Mouse (Mus musculus) kidney, postnatal 0 days (tissue): ENCODE measurements around the gene Rai14. TPM values are rescaled to one million over a fixed set of nuclear protein-coding genes. Genes with fewer than 3 reads are reported as not detected.
A peak's percentile ranks its signal among the peaks of the same experiment; 100 is the strongest.

Source experiments
- ATAC-seq: fragments of 200-750 bp; cut with Nextera tagmentation; replicated peaks from 2 replicates; pipeline ENCODE4 v1.8.0; 2017; ENCODE audit warnings: low read depth, moderate number of reproducible peaks, moderate TSS enrichment, moderate library complexity; ENCODE audit not compliant: low FRiP score
- DNase-seq: peaks from one replicate; pipeline ENCODE4 v3.0.0-alpha.2; 2016; ENCODE audit warnings: low spot score
- H3K27ac ChIP-seq: fragments of 300-500 bp; sonication (generic); 2 replicates; pipeline ENCODE4 v1.5.1; 2014; ENCODE audit warnings: mild to moderate bottlenecking
- H3K27me3 ChIP-seq: fragments of 300-500 bp; sonication (generic); 2 replicates; pipeline ENCODE4 v1.6.1; 2014; ENCODE audit warnings: low read length, mixed read lengths; ENCODE audit not compliant: insufficient read depth
- H3K36me3 ChIP-seq: fragments of 300-500 bp; sonication (generic); 2 replicates; pipeline ENCODE4 v1.6.1; 2014; ENCODE audit warnings: low read length, mixed read lengths; ENCODE audit not compliant: insufficient read depth
- H3K4me1 ChIP-seq: fragments of 300-500 bp; sonication (generic); replicated peaks from 2 replicates; pipeline ENCODE4 v1.6.1; 2014; ENCODE audit warnings: antibody characterized with exemption, low read length, mixed read lengths; ENCODE audit not compliant: insufficient read depth
- H3K4me2 ChIP-seq: fragments of 300-500 bp; sonication (generic); 2 replicates; pipeline ENCODE4 v1.6.1; 2014; ENCODE audit warnings: mild to moderate bottlenecking, low read length, moderate library complexity, mixed read lengths
- H3K4me3 ChIP-seq: fragments of 300-500 bp; sonication (generic); replicated peaks from 2 replicates; pipeline ENCODE4 v1.5.1; 2014; ENCODE audit warnings: low read depth, low read length
- H3K9ac ChIP-seq: fragments of 300-500 bp; sonication (generic); 2 replicates; pipeline ENCODE4 v1.6.1; 2014; ENCODE audit warnings: low read depth, low read length
- H3K9me3 ChIP-seq: fragments of 300-500 bp; sonication (generic); replicated peaks from 2 replicates; pipeline ENCODE4 v1.6.1; 2016; ENCODE audit warnings: low read length, inconsistent platforms, mixed read lengths
- CTCF ChIP-seq: IDR thresholded peaks from 2 replicates; pipeline ENCODE4 v1.5.1; 2016; ENCODE audit warnings: antibody characterized with exemption, low read depth, mild to moderate bottlenecking, moderate library complexity
- WGBS: fragments of 180-500 bp; shearing (Covaris S2); extraction: QIAGEN DNeasy Blood & Tissue Kit; methylation state at CpG from one replicate; pipeline ENCODE4 v1.1.7; 2014; 5-methylcytosine and 5-hydroxymethylcytosine counted together
- polyA plus RNA-seq: library from polyadenylated mRNA; unstranded; fragments of >200 nt; fragmentation: Nextera tagmentation; extraction: Ambion mirVana; gene quantifications from 2 replicates; pipeline ENCODE4 v1.2.1, GENCODE M21; 2015

The Rai14 gene
- polyA plus RNA-seq, 1 experiment from 2014 or later, result 38.5 TPM

- Histone ChIP-seq H3K4me3 (no peak overlapping the region), H3K9ac (no peak overlapping the region), H3K4me1 (peaks cover 12% of the 10 kb centered on the region; the same call in 1 of the 2 replicates), H3K27me3 (no peaks in the 10 kb centered on the region), H3K4me2 (no peak overlapping the region), H3K36me3 (no peaks in the 10 kb centered on the region; the same call in 1 of the 2 replicates), H3K9me3 (no peaks in the 10 kb centered on the region), H3K27ac (no peak overlapping the region)
- 93% methylated on average over 5 of the region's 5 CpGs for WGBS
- no peak for TF ChIP-seq CTCF
- ATAC-seq, result no peak
- no peak for DNase-seq
These were observed 82.9 kb downstream of the Rai14 start for GRCm38 (mm10) chr15:10631541-10631940.

GRCm38 (mm10) chr15:10628980-10629346, 85.5 kb downstream of the Rai14 start:
- 0 out of 2 replicates have a peak, but pooled peaks cover 12% of the 10 kb centered on the region for H3K4me1 ChIP-seq
- WGBS, result 91% methylated on average over 6 of the region's 6 CpGs
- no peaks in the 10 kb centered on the region; the same call in 1 of the 2 replicates for H3K36me3 ChIP-seq
- ATAC-seq (no peak), DNase-seq (no peak)
- no peak overlapping the region for H3K27ac ChIP-seq
- H3K4me3 ChIP-seq, result no peak overlapping the region
- no peaks in the 10 kb centered on the region for H3K27me3 ChIP-seq
- no peak for TF ChIP-seq CTCF
- no peak overlapping the region for H3K9ac ChIP-seq
- no peaks in the 10 kb centered on the region for H3K9me3 ChIP-seq
- no peak overlapping the region for H3K4me2 ChIP-seq

GRCm38 (mm10) chr15:10628131-10628979, 86.1 kb downstream of the Rai14 start:
- no peak for TF ChIP-seq CTCF
- WGBS, result 74% methylated on average over 16 of the region's 16 CpGs
- Histone ChIP-seq H3K27me3 (no peaks in the 10 kb centered on the region), H3K9ac (no peak overlapping the region), H3K4me1 (0 out of 2 replicates have a peak, but pooled peaks cover 14% of the 10 kb centered on the region), H3K36me3 (no peaks in the 10 kb centered on the region; the same call in 1 of the 2 replicates), H3K4me3 (no peak overlapping the region), H3K9me3 (no peaks in the 10 kb centered on the region), H3K4me2 (no peak overlapping the region), H3K27ac (no peak overlapping the region)
- DNase-seq (no peak), ATAC-seq (no peak)

GRCm38 (mm10) chr15:10623571-10624227, 90.7 kb downstream of the Rai14 start:
- Histone ChIP-seq H3K9me3 (no peaks in the 10 kb centered on the region), H3K36me3 (peaks cover 5% of the 10 kb centered on the region; the same call in 1 of the 2 replicates), H3K4me1 (0 out of 2 replicates have a peak, but pooled peaks cover 14% of the 10 kb centered on the region), H3K27me3 (no peaks in the 10 kb centered on the region), H3K9ac (no peak overlapping the region), H3K4me2 (no peak overlapping the region), H3K4me3 (no peak overlapping the region), H3K27ac (peak overlapping the region; percentile 60)
- no peak for TF ChIP-seq CTCF
- DNase-seq (no peak), ATAC-seq (peak; percentile 92)
- WGBS, result 26% methylated on average over 10 of the region's 10 CpGs

- Histone ChIP-seq H3K4me2 (no peak overlapping the region), H3K9ac (no peak overlapping the region), H3K27ac (no peak overlapping the region), H3K36me3 (peaks cover 10% of the 10 kb centered on the region; the same call in 1 of the 2 replicates), H3K4me1 (0 out of 2 replicates have a peak, but pooled peaks cover 14% of the 10 kb centered on the region), H3K9me3 (no peaks in the 10 kb centered on the region), H3K27me3 (no peaks in the 10 kb centered on the region), H3K4me3 (no peak overlapping the region)
- DNase-seq (no peak), ATAC-seq (no peak)
- TF ChIP-seq CTCF, result no peak
- 90% methylated on average over 8 of the region's 8 CpGs for WGBS
These were observed 93.2 kb downstream of the Rai14 start for GRCm38 (mm10) chr15:10621194-10621593.

GRCm38 (mm10) chr15:10619678-10620077, 94.7 kb downstream of the Rai14 start:
- Histone ChIP-seq H3K4me1 (peaks cover 15% of the 10 kb centered on the region; the same call in 1 of the 2 replicates), H3K9ac (no peak overlapping the region), H3K27ac (no peak overlapping the region), H3K4me2 (no peak overlapping the region), H3K27me3 (no peaks in the 10 kb centered on the region), H3K9me3 (no peaks in the 10 kb centered on the region), H3K36me3 (peaks cover 10% of the 10 kb centered on the region; the same call in 1 of the 2 replicates), H3K4me3 (no peak overlapping the region)
- DNase-seq (no peak), ATAC-seq (no peak)
- whole genome bisulfite sequencing, result 97% methylated on average over 3 of the region's 3 CpGs
- TF ChIP-seq CTCF, result no peak
